Mouse (Mus musculus) B cell, adult 67 days (primary cell): ENCODE results near the gene Srr. TPM values are rescaled to one million over a fixed set of nuclear protein-coding genes. Genes with fewer than 3 reads are reported as not detected.

ENCODE experiments used
- total RNA-seq, 2 experiments: library from RNA; stranded (reverse); gene quantifications; 4 replicates each; pipeline ENCODE4 v1.2.4; 2023

Srr gene
- 10 to 100 TPM in 1 of 2 experiments, 1 to 10 TPM in 1; 7.8 to 12.7 TPM for total RNA-seq

GRCm38 (mm10) chr11:74925577-74926387 is at the start of gene Srr, which contains the start of gene Smg6:
TSS of gene Srr (minus strand) at chr11:74925948.
TSS of gene Smg6 (plus strand) at chr11:74925823.

GRCm38 (mm10) chr11:74897678-74898516 is 27.9 kb downstream of the Srr start, which contains the start of gene Tsr1:
TSS of gene Tsr1 (plus strand) at chr11:74898071.

GRCm38 (mm10) chr11:74896901-74897677 is 28.7 kb downstream of the Srr start, which contains the start of gene Sgsm2:
TSS of gene Sgsm2 (minus strand) at chr11:74897060.

Other genes with a start within 250 kb of the Srr start
- 100 to 1,000 TPM; 127 to 130 TPM for gene Pafah1b1, start 201.3 kb downstream of the Srr start, total RNA-seq
- gene Mettl16, start 155.1 kb downstream of the Srr start, total RNA-seq = 10 to 100 TPM; 48.2 to 54.1 TPM
- 10 to 100 TPM; 73.3 to 96.6 TPM for gene Mnt, start 95.0 kb downstream of the Srr start, total RNA-seq
- 1 to 10 TPM; 6.3 to 7.1 TPM for gene Sgsm2, start 28.9 kb downstream of the Srr start, total RNA-seq
- 10 to 100 TPM; 65.3 to 75.0 TPM for gene Tsr1, start 27.9 kb downstream of the Srr start, total RNA-seq
- gene Smg6, start 125 bp downstream of the Srr start, total RNA-seq = 10 to 100 TPM; 65.1 to 69.3 TPM
- 1 to 10 TPM; 2.1 to 2.5 TPM for gene Hic1, start 243.6 kb upstream of the Srr start, total RNA-seq